Mouse (Mus musculus): ENCODE data around the gene Mgat3. TPM values are rescaled to one million over a fixed set of nuclear protein-coding genes. Genes with fewer than 3 reads are reported as not detected.
A peak's percentile ranks its signal among the peaks of the same experiment; 100 is the strongest.

Gene Mgat3
- total RNA-seq, 2 experiments from 2014 or later = 111 to 113 TPM

- no peak for DNase-seq (ENCODE audit: extremely low spot score in 1 of 2, low spot score in 1 of 2)
Observed at GRCm38 (mm10) chr15:80219705-80220657, 46.5 kb downstream of the Mgat3 start.

- no peak for DNase-seq (ENCODE audit: extremely low spot score in 1 of 2, low spot score in 1 of 2)
Observed at GRCm38 (mm10) chr15:80221031-80221430, 47.5 kb downstream of the Mgat3 start.

- no peak for DNase-seq (ENCODE audit: extremely low spot score in 1 of 2, low spot score in 1 of 2)
Observed at GRCm38 (mm10) chr15:80223751-80224150, 50.2 kb downstream of the Mgat3 start.

GRCm38 (mm10) chr15:80225208-80225607 lies 51.7 kb downstream of the Mgat3 start:
- DNase-seq (ENCODE audit: extremely low spot score in 1 of 2, low spot score in 1 of 2) = peak; percentile 59 to 76

- DNase-seq (ENCODE audit: extremely low spot score in 1 of 2, low spot score in 1 of 2) = peak in 1 of 2 experiments; percentile 59
Observed at GRCm38 (mm10) chr15:80225796-80226195, 52.3 kb downstream of the Mgat3 start.

GRCm38 (mm10) chr15:80228071-80228800 lies 54.7 kb downstream of the Mgat3 start:
- DNase-seq (ENCODE audit: extremely low spot score in 1 of 2, low spot score in 1 of 2) = no peak

- DNase-seq (ENCODE audit: extremely low spot score in 1 of 2, low spot score in 1 of 2) = no peak
Observed at GRCm38 (mm10) chr15:80232331-80232730, 58.8 kb downstream of the Mgat3 start.

- no peak for DNase-seq (ENCODE audit: extremely low spot score in 1 of 2, low spot score in 1 of 2)
Observed at GRCm38 (mm10) chr15:80233053-80233452, 59.5 kb downstream of the Mgat3 start.

GRCm38 (mm10) chr15:80233733-80234509 lies 60.4 kb downstream of the Mgat3 start, which contains the start of gene Mief1:
Mief1 (plus strand) TSS chr15:80234018.
- DNase-seq (ENCODE audit: extremely low spot score in 1 of 2, low spot score in 1 of 2) = peak; percentile 87 to 89

- no peak for DNase-seq (ENCODE audit: extremely low spot score in 1 of 2, low spot score in 1 of 2)
Observed at GRCm38 (mm10) chr15:80235535-80235934, 62.0 kb downstream of the Mgat3 start, which contains the start of gene AC140267.1. AC140267.1 (plus strand) TSS chr15:80235835.

GRCm38 (mm10) chr15:80248135-80248534 lies 74.6 kb downstream of the Mgat3 start:
- DNase-seq (ENCODE audit: extremely low spot score in 1 of 2, low spot score in 1 of 2) = no peak

GRCm38 (mm10) chr15:80248596-80248995 lies 75.1 kb downstream of the Mgat3 start:
- DNase-seq (ENCODE audit: extremely low spot score in 1 of 2, low spot score in 1 of 2) = no peak

- no peak for DNase-seq (ENCODE audit: extremely low spot score in 1 of 2, low spot score in 1 of 2)
Observed at GRCm38 (mm10) chr15:80249672-80250071, 76.2 kb downstream of the Mgat3 start.

GRCm38 (mm10) chr15:80250586-80250985 lies 77.1 kb downstream of the Mgat3 start:
- no peak for DNase-seq (ENCODE audit: extremely low spot score in 1 of 2, low spot score in 1 of 2)

- no peak for DNase-seq (ENCODE audit: extremely low spot score in 1 of 2, low spot score in 1 of 2)
Observed at GRCm38 (mm10) chr15:80253530-80253929, 80.0 kb downstream of the Mgat3 start.

GRCm38 (mm10) chr15:80254207-80254606 lies 80.7 kb downstream of the Mgat3 start:
- no peak for DNase-seq (ENCODE audit: extremely low spot score in 1 of 2, low spot score in 1 of 2)

- DNase-seq (ENCODE audit: extremely low spot score in 1 of 2, low spot score in 1 of 2) = peak; percentile 90 to 99
Observed at GRCm38 (mm10) chr15:80254847-80255645, 81.5 kb downstream of the Mgat3 start, which contains the start of gene Atf4. Atf4 (plus strand) TSS chr15:80255184.

GRCm38 (mm10) chr15:80255646-80256121 lies 82.2 kb downstream of the Mgat3 start:
- peak in 1 of 2 experiments; percentile 55 for DNase-seq (ENCODE audit: extremely low spot score in 1 of 2, low spot score in 1 of 2)

- DNase-seq (ENCODE audit: extremely low spot score in 1 of 2, low spot score in 1 of 2) = no peak
Observed at GRCm38 (mm10) chr15:80256242-80256641, 82.7 kb downstream of the Mgat3 start.
